Mouse (Mus musculus): ENCODE results near the gene Flna. TPM values are rescaled to one million over a fixed set of nuclear protein-coding genes. Genes with fewer than 3 reads are reported as not detected.

Flna gene
- polyA plus RNA-seq, 1 experiment from 2014 or later = 274 TPM

DNA sequence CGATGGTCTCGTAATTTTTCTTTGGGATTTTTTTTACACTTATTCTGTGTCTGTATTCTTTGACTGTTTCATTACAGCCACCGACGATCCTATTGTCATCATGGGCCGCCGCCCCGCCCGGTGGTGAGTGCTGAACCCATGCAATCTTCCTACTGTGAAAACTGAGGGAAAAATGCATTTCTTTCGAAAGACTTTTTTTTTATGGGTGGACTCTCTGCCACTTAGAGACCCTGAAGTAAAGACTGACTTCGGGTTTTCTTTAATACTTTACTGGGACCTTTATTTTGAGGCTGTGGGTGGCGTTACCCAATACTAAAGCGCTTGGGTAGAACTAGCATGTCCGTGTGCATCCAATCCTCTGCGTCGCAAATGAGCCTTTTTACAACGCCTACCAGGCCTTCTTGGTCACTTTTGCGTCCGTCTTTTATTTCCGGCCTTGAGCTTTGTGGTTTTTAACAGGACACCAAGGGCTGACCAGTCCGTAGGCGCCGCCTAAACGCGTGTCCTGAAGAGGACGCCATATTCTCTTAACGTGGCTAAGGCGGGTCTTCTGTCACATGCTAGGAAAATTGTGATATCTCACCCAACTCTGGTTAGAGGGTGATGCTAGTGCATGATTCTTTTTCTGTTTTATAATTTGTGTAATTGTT, 21.4 kb upstream of the Flna start:
- H3K9ac ChIP-seq = peak overlapping the region; percentile 60
- peak overlapping the region; percentile 48 for H3K4me2 ChIP-seq (replicated peaks)
- peak overlapping the region; percentile 77; the same call in 1 of the 2 replicates for H3K27ac ChIP-seq
- no peak for ATAC-seq
- H3K4me3 ChIP-seq (replicated peaks) = peak overlapping the region; percentile 47
- no peaks in the 10 kb centered on the region for H3K27me3 ChIP-seq (replicated peaks)
- WGBS = 18% methylated on average over 27 of the region's 27 CpGs
- no peaks in the 10 kb centered on the region for H3K4me1 ChIP-seq (replicated peaks)
- H3K9me3 ChIP-seq = no peaks in the 10 kb centered on the region
- H3K36me3 ChIP-seq = no peaks in the 10 kb centered on the region

GRCm38 (mm10) chrX:74270062-74270901, 20.7 kb upstream of the Flna start, which contains the start of gene Rpl10:
Gene Rpl10, plus strand, starts transcription at chrX:74270812.
- Histone ChIP-seq H3K4me3 (replicated peaks) (peak within 1 kb of the TSS; percentile 47), H3K27ac (peak within 1 kb of the TSS; percentile 87), H3K9me3 (no peaks in the 10 kb centered on the region), H3K27me3 (replicated peaks) (no peaks in the 10 kb centered on the region), H3K4me2 (replicated peaks) (peak within 1 kb of the TSS; percentile 48), H3K4me1 (replicated peaks) (no peaks in the 10 kb centered on the region), H3K9ac (peak within 1 kb of the TSS; percentile 60), H3K36me3 (no peaks in the 10 kb centered on the region)
- 15% methylated on average over 42 of the region's 42 CpGs for WGBS
- ATAC-seq = peak; percentile 94

- H3K9ac ChIP-seq = peak overlapping the region; percentile 26
- H3K4me1 ChIP-seq (replicated peaks) = no peaks in the 10 kb centered on the region
- peak overlapping the region; percentile 48 for H3K4me2 ChIP-seq (replicated peaks)
- H3K27me3 ChIP-seq (replicated peaks) = no peaks in the 10 kb centered on the region
- no peaks in the 10 kb centered on the region for H3K9me3 ChIP-seq
- peak overlapping the region; percentile 47 for H3K4me3 ChIP-seq (replicated peaks)
- peak; percentile 62 for ATAC-seq
- WGBS = 24% methylated on average over 3 of the region's 3 CpGs
- peak overlapping the region; percentile 87 for H3K27ac ChIP-seq
- no peaks in the 10 kb centered on the region for H3K36me3 ChIP-seq
Measured at GRCm38 (mm10) chrX:74269736-74270061, 20.1 kb upstream of the Flna start.

DNA sequence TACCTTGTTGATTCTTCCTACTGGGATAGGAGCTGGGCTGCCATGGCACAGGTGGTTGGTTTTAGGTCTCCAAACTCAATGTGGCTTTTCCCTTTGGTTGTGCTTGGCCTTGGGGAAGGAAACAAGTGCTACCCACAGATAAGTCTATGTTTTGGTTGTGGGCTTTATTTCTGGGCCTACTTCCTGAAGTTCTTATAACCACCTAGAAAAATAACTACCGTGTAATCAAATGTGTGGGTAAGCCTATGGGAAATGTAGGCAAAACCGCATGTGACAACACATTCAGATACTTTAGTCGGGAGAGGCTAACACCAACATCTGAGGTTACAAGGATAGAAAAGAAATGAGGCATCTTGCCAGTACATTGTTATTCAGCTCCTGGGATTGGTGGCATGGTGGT, 8.1 kb upstream of the Flna start:
- Histone ChIP-seq H3K4me3 (replicated peaks) (no peak overlapping the region), H3K27me3 (replicated peaks) (no peaks in the 10 kb centered on the region), H3K27ac (no peak overlapping the region), H3K36me3 (no peaks in the 10 kb centered on the region), H3K9me3 (no peaks in the 10 kb centered on the region), H3K9ac (no peak overlapping the region), H3K4me2 (replicated peaks) (no peak overlapping the region), H3K4me1 (replicated peaks) (no peaks in the 10 kb centered on the region)
- no peak for ATAC-seq
- 99% methylated on average over 3 of the region's 3 CpGs for WGBS

DNA sequence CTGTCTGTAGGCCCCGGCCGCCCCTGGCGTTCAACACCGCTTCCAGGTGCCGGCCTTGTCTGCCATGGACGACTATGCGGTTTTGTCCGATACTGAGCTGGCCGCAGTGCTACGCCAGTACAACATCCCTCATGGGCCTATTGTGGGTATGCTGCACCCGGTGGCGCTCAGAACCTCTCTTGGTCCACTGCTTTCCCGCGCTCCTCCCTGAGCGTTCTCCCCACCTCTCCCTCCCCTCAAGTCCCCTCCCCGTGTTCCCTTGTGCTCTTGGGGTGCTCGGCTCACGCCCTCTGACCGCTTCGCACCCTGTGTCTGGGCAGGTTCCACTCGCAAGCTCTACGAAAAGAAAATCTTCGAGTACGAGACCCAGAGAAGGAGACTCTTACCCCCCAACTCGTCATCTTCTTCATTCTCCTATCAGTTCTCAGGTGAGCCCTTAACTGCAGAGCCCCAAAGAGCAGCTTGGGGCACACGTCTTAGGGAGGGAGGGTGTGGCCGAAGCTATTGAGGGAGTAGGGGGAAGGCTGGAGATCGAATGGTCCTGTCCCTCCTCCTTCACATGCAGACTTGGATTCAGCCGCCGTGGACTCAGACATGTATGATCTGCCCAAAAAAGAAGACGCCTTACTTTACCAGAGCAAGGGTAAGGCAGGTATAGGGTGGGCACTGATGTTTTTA, 5.4 kb upstream of the Flna start:
- no peaks in the 10 kb centered on the region for H3K36me3 ChIP-seq
- peak; percentile 68 for ATAC-seq
- 23% methylated on average over 31 of the region's 31 CpGs for WGBS

GRCm38 (mm10) chrX:74254153-74254887, 4.7 kb upstream of the Flna start, which contains the start of gene Emd:
Gene Emd, plus strand, starts transcription at chrX:74254687.
- 33% methylated on average over 39 of the region's 39 CpGs for WGBS
- ATAC-seq = peak; percentile 97

More for the DNA sequence above, 5.4 kb upstream of the Flna start:
- peak overlapping the region; percentile 49 for H3K4me3 ChIP-seq (replicated peaks)
- peak overlapping the region; percentile 56 for H3K9ac ChIP-seq
- no peaks in the 10 kb centered on the region for H3K4me1 ChIP-seq (replicated peaks)
- H3K4me2 ChIP-seq (replicated peaks) = peak overlapping the region; percentile 61
- H3K9me3 ChIP-seq = no peaks in the 10 kb centered on the region
- H3K27me3 ChIP-seq (replicated peaks) = no peaks in the 10 kb centered on the region
- H3K27ac ChIP-seq = peak overlapping the region; percentile 89

DNA sequence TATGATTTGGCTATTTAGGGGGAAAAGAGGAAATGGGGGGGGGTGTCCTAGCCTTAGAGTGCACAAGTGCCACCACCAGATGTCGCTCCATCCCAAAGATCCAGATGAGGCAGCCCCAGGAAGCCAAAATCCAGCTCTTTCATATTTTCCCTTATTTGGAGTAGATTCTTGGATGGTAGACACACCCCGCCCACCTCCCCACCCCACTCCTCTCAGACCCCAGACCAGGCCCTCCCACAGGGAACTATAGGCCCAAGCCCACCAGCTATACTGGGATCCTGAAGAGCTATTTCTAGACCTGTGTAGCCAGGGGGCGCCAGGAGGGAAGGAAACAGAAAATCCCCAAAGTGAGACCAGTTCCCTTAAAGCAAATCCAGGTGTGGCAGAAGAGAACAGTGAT, 969 bp downstream of the Flna start:
- H3K4me3 ChIP-seq (replicated peaks) = peak overlapping the region; percentile 36
- no peaks in the 10 kb centered on the region for H3K4me1 ChIP-seq (replicated peaks)
- no peaks in the 10 kb centered on the region for H3K36me3 ChIP-seq
- H3K9ac ChIP-seq = peak overlapping the region; percentile 51; the same call in 1 of the 2 replicates
- H3K27me3 ChIP-seq (replicated peaks) = no peaks in the 10 kb centered on the region
- peak overlapping the region; percentile 65 for H3K4me2 ChIP-seq (replicated peaks)
- H3K9me3 ChIP-seq = no peaks in the 10 kb centered on the region
- 24% methylated on average over 3 of the region's 3 CpGs for WGBS
- peak overlapping the region; percentile 72 for H3K27ac ChIP-seq
- ATAC-seq = 0 out of 2 replicates have a peak, but pooled peaks have one; percentile 18

More at GRCm38 (mm10) chrX:74254153-74254887, 4.7 kb upstream of the Flna start, which contains the start of gene Emd:
- Histone ChIP-seq H3K9ac (peak within 1 kb of the TSS; percentile 56), H3K4me2 (replicated peaks) (peak within 1 kb of the TSS; percentile 61), H3K4me1 (replicated peaks) (no peaks in the 10 kb centered on the region), H3K4me3 (replicated peaks) (peak within 1 kb of the TSS; percentile 49), H3K27me3 (replicated peaks) (no peaks in the 10 kb centered on the region), H3K27ac (peak within 1 kb of the TSS; percentile 89), H3K9me3 (no peaks in the 10 kb centered on the region), H3K36me3 (no peaks in the 10 kb centered on the region)

DNA sequence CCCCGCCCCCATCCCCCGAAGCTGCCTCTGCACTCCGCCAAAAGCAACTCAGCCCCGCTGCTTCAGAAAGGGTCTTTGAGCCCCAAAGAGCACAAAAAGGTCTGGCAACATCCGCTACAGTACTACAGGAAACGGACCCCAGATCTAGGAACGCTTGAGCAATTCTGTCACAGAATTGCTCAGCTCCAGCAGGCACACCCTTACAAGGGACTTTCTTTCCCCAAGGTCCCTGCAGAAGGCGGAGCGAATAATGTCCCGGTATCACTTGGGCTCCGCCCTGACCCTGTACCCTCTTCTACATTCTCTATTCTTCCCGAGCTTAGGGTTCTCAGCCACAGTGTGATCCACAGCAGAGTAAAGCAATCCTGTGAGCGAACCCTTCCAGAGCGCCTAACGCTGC, 2.9 kb downstream of the Flna start:
- H3K4me2 ChIP-seq (replicated peaks) = peak overlapping the region; percentile 55
- H3K27ac ChIP-seq = peak overlapping the region; percentile 84
- H3K36me3 ChIP-seq = 0 out of 2 replicates have a peak, but pooled peaks cover 3% of the 10 kb centered on the region
- peak; percentile 51 for ATAC-seq
- 26% methylated on average over 15 of the region's 15 CpGs for WGBS
- no peaks in the 10 kb centered on the region for H3K27me3 ChIP-seq (replicated peaks)
- peak overlapping the region; percentile 49 for H3K4me3 ChIP-seq (replicated peaks)
- H3K4me1 ChIP-seq (replicated peaks) = no peaks in the 10 kb centered on the region
- no peaks in the 10 kb centered on the region for H3K9me3 ChIP-seq
- H3K9ac ChIP-seq = peak overlapping the region; percentile 51; the same call in 1 of the 2 replicates

DNA sequence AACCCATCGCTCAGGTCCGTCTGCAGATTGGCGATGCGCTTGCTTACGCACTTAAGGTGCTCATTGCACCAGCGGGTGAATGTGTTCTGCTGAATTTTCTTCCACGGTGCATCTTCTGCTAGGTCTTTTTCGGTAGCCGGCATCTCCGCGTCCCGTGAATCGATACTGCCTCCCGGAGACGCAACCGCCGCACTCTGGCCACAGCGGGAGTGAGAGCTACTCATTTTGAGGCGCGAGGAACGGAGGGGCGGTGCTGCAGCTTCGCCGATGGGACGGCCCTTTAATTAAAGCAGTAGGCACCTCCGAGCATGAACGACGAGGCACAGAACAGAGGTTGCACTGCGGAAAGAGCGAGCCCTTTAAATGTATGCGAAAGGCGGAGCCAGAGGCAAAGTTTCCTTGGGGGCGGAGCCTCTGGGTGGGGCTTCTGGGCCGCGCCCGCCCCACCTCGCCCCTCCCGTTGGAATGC, 3.4 kb downstream of the Flna start:
- Histone ChIP-seq H3K27ac (peak overlapping the region; percentile 84), H3K4me2 (replicated peaks) (peak overlapping the region; percentile 55), H3K9ac (peak overlapping the region; percentile 58), H3K9me3 (no peaks in the 10 kb centered on the region), H3K4me1 (replicated peaks) (no peaks in the 10 kb centered on the region), H3K36me3 (0 out of 2 replicates have a peak, but pooled peaks cover 3% of the 10 kb centered on the region), H3K27me3 (replicated peaks) (no peaks in the 10 kb centered on the region), H3K4me3 (replicated peaks) (peak overlapping the region; percentile 49)
- WGBS = 29% methylated on average over 38 of the region's 38 CpGs
- ATAC-seq = peak; percentile 89

GRCm38 (mm10) chrX:74245687-74246086, 3.9 kb downstream of the Flna start:
- Histone ChIP-seq H3K4me3 (replicated peaks) (peak overlapping the region; percentile 49), H3K9ac (peak overlapping the region; percentile 58), H3K9me3 (no peaks in the 10 kb centered on the region), H3K36me3 (0 out of 2 replicates have a peak, but pooled peaks cover 3% of the 10 kb centered on the region), H3K4me2 (replicated peaks) (peak overlapping the region; percentile 55), H3K4me1 (replicated peaks) (no peaks in the 10 kb centered on the region), H3K27me3 (replicated peaks) (no peaks in the 10 kb centered on the region), H3K27ac (peak overlapping the region; percentile 73)
- WGBS = 17% methylated on average over 21 of the region's 21 CpGs
- 0 out of 2 replicates have a peak, but pooled peaks have one; percentile 15 for ATAC-seq

- peak overlapping the region; percentile 58 for H3K9ac ChIP-seq
- H3K27me3 ChIP-seq (replicated peaks) = no peaks in the 10 kb centered on the region
- ATAC-seq = no peak
- H3K4me1 ChIP-seq (replicated peaks) = no peaks in the 10 kb centered on the region
- peak overlapping the region; percentile 55 for H3K4me2 ChIP-seq (replicated peaks)
- H3K9me3 ChIP-seq = no peaks in the 10 kb centered on the region
- 0 out of 2 replicates have a peak, but pooled peaks cover 3% of the 10 kb centered on the region for H3K36me3 ChIP-seq
- 21% methylated on average over 1 of the region's 1 CpGs for WGBS
- H3K4me3 ChIP-seq (replicated peaks) = peak overlapping the region; percentile 49
- peak overlapping the region; percentile 73 for H3K27ac ChIP-seq
Measured at GRCm38 (mm10) chrX:74245107-74245506, 4.5 kb downstream of the Flna start.
